ENCODE assay signal across 9 mouse cellular contexts in the genomic region with DNA sequence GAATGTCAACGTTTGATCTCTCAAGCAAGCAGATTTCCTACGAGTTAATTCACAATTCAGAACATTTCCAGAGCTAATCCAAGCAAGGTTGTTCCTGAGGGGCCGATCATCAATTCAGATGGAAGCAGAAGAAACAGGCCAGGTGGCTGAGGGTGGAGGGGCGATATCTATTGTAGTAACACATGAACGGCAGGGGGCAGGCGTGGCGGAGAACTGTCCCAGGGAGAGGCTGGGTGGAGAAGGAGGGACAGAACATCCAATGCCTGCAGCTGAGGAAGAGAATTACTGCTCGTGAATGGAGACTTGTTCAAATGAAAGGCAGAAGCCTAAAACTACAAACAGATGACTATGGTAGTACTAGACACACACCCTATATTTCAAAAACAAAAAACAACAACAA.
A peak's percentile ranks its signal among the peaks of the same experiment; 100 is the strongest.
DNase-seq lines count a peak whose midpoint lies in the region; ATAC-seq and TF ChIP-seq lines count a peak whose summit lies in the region.
"Had no signal": no experiment of that assay in that cellular context is flagged by ENCODE, and none has a peak within 500 bp of the region (broad histone marks: within the 10 kb centered on the region; RNA-seq: fewer than 3 reads in every experiment).

No protein-coding gene starts in this region.

- ATAC-seq in CD4-positive, CD25-positive, alpha-beta regulatory T cell, adult 4 months, result no peak

- DNase-seq in cerebellum, postnatal 14 days, result peak; percentile 63 to 75
- no peak for DNase-seq in cerebellum, adult 9-10 months
- DNase-seq in left cerebral cortex, adult 2 months (ENCODE audit: extremely low spot score in 1 of 2, low spot score in 2 of 2), result peak in 1 of 2 experiments; percentile 28
- no peak for DNase-seq in left cerebral cortex, adult 8-10 months (ENCODE audit: low spot score in 2 of 2)
- DNase-seq in brain, embryonic 14.5 days (ENCODE audit: low read depth), result peak; percentile 54
- peak; percentile 63 for DNase-seq in left cerebral cortex, postnatal 4 days
- DNase-seq in ovary, postnatal 10 days (ENCODE audit: low spot score), result no peak

- no peak overlapping the region for H3K27ac ChIP-seq in left cerebral cortex, adult 2 months
- H3K27ac ChIP-seq: liver, embryonic 15.5 days had no signal

- intact Hi-C loops in left cerebral cortex, adult 2 months (cut with DNase I), result loop anchor here (10.0 kb wide), 1 partner anchor 534 kb away; no protein-coding TSS in a partner anchor
- intact Hi-C loops in left cerebral cortex, postnatal 4 days (cut with DNase I), result no loop called here

- no peak overlapping the region for H3K4me3 ChIP-seq in left cerebral cortex, adult 2 months
- H3K4me3 ChIP-seq: liver, embryonic 15.5 days had no signal

- TF ChIP-seq CTCF in left cerebral cortex, adult 2 months (IDR thresholded peaks at IDR 0.05), result peak; percentile 34; the same call in 1 of the 2 replicates
- peak; percentile 48; the same call in 1 of the 2 replicates for TF ChIP-seq CTCF in brain, embryonic 14.5 days (IDR thresholded peaks at IDR 0.05; ENCODE audit: borderline replicate concordance, extremely low read depth, insufficient read depth, insufficient read length)

- no peak for TF ChIP-seq POLR2A in brain, embryonic 14.5 days (IDR thresholded peaks at IDR 0.05; ENCODE audit: borderline replicate concordance, extremely low read depth, insufficient read depth, insufficient read length, poor library complexity, severe bottlenecking)

Comparison
In these comparisons a context has a peak if more than half of its experiments do, and no peak if none do; other contexts are left out.
1. DNase-seq: peak in cerebellum, postnatal 14 days (2 of 2), brain, embryonic 14.5 days (single experiment) and left cerebral cortex, postnatal 4 days (single experiment); none in cerebellum, adult 9-10 months (single experiment), left cerebral cortex, adult 8-10 months (0 of 2) and ovary, postnatal 10 days (single experiment).